Mouse (Mus musculus): ENCODE data around the gene Srp72. TPM values are rescaled to one million over a fixed set of nuclear protein-coding genes. Genes with fewer than 3 reads are reported as not detected.
"Not testable (repeated sequence)": the region's sequence is repeated elsewhere in the genome, so short reads cannot be mapped to it uniquely, and the experiment has no call there.

Gene Srp72
- polyA plus RNA-seq, 1 experiment from 2014 or later, result 92.2 TPM

DNA sequence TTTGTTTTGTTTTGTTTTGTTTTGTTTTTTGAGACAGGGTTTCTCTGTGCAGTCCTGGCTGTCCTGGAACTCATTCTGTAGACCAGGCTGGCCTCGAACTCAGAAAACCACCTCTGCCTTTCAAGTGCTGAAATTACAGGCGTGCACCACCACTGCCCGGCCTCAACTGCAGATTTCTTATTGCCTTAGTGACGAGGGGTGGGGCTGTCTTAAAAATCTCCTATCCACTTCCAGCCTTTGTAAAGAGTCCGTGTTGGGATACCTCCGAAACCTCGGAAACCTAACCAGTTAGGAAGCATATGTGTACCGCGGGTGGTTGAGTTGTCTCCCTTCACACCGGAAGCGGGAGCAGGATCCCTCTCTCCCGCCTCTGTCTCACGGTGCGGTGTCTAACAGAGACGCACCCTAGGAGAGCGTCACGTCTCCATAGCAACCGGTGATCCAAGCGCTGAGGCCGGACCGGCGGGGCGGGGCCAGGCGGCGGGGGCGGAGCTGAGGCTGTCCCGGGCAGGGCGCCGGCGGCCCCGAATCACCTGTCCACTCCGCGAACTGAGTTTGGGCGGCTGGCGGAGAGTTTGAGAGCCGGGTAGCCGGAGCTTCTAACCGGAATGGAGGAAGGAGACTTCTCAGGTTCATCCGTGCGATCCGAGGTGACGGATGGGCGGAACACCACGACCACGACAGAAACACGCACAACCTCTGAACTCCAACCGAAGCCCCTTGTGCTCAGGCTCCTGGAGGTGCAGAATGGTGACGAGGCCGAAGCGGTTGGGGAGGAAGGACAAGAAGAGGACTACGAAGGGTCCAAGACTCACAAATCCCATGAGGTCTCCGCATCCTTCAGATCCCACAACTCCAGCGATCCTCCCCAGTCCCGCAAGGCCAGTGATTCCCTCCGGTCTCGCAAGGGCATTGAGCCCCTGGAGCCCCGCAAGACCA is 41.3 kb downstream of the Srp72 start, which contains the start of gene Thegl:
Gene Thegl (plus strand): TSS at position 480 of the 939 bp plus-strand sequence.
- Histone ChIP-seq H3K9ac (ENCODE audit: low read length) (peak within 1 kb of the TSS; percentile 32; the same call in 1 of the 2 replicates), H3K4me1 (replicated peaks; ENCODE audit: control insufficient read depth, insufficient read depth, low read length) (0 out of 2 replicates have a peak, but pooled peaks cover 2% of the 10 kb centered on the region), H3K36me3 (ENCODE audit: control insufficient read depth, insufficient read depth, low read length) (no peaks in the 10 kb centered on the region), H3K27ac (ENCODE audit: low read length) (no peak within 1 kb of the TSS), H3K4me2 (ENCODE audit: low read depth, low read length) (peak within 1 kb of the TSS; percentile 86), H3K27me3 (ENCODE audit: control insufficient read depth, insufficient read depth, low read depth, low read length) (no peaks in the 10 kb centered on the region), H3K9me3 (ENCODE audit: control insufficient read depth, low read length) (no peaks in the 10 kb centered on the region), H3K4me3 (ENCODE audit: low read length) (peak within 1 kb of the TSS; percentile 41)
- ATAC-seq (ENCODE audit: low read depth), result peak; percentile 99
- 9% methylated on average over 57 of the region's 57 CpGs for WGBS

DNA sequence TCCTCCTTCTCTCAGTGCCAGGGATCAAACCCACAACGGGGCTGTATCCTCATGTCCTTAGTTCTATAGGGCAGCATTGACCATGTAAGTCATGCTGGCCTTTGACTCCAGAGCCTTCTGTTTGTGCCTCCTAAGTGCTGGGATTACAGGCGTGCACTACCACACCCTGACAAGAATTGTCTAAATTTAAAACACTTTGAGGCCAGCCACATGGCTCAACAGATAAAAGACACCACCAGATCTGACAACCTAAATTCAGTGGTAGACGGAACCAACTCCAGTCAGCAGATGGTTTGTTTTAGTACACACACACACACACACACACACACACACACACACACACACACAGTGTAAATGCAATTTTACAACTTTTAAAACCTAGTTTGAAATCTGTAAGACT is 53.6 kb downstream of the Srp72 start:
- H3K9me3 ChIP-seq (ENCODE audit: control insufficient read depth, low read length), result no peaks in the 10 kb centered on the region
- H3K9ac ChIP-seq (ENCODE audit: low read length), result no peak overlapping the region
- 60% methylated on average over 3 of the region's 3 CpGs for WGBS
- H3K36me3 ChIP-seq (ENCODE audit: control insufficient read depth, insufficient read depth, low read length), result no peaks in the 10 kb centered on the region
- no peaks in the 10 kb centered on the region for H3K27me3 ChIP-seq (ENCODE audit: control insufficient read depth, insufficient read depth, low read depth, low read length)
- H3K4me2 ChIP-seq (ENCODE audit: low read depth, low read length), result no peak overlapping the region
- H3K4me1 ChIP-seq (replicated peaks; ENCODE audit: control insufficient read depth, insufficient read depth, low read length), result no peaks in the 10 kb centered on the region
- H3K27ac ChIP-seq (ENCODE audit: low read length), result no peak overlapping the region
- H3K4me3 ChIP-seq (ENCODE audit: low read length), result no peak overlapping the region
- no peak for ATAC-seq (ENCODE audit: low read depth)

DNA sequence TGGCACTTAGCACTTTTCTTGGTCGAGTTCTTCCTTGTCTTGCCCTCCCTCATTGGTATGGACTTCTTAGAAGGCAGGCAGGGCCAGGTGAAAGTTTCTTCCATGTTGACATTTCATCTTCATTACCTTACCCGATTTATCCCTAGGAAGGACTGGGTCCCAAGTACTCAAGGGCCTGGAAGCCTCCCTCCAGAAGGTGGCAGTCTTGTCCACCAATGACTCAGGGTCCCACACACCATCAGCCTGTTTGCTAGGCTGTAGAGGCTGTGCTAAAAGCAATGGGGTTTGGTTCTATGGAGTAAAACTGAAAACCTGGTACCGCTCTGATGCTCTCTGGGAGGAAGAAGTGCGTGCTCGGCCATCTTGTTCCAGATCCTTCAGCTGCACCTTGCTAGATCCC is 55.3 kb downstream of the Srp72 start:
- H3K36me3 ChIP-seq (ENCODE audit: control insufficient read depth, insufficient read depth, low read length), result no peaks in the 10 kb centered on the region
- H3K4me3 ChIP-seq (ENCODE audit: low read length), result no peak overlapping the region
- no peaks in the 10 kb centered on the region for H3K27me3 ChIP-seq (ENCODE audit: control insufficient read depth, insufficient read depth, low read depth, low read length)
- H3K27ac ChIP-seq (ENCODE audit: low read length), result no peak overlapping the region
- no peaks in the 10 kb centered on the region for H3K9me3 ChIP-seq (ENCODE audit: control insufficient read depth, low read length)
- H3K4me1 ChIP-seq (replicated peaks; ENCODE audit: control insufficient read depth, insufficient read depth, low read length), result no peaks in the 10 kb centered on the region
- H3K4me2 ChIP-seq (ENCODE audit: low read depth, low read length), result no peak overlapping the region
- H3K9ac ChIP-seq (ENCODE audit: low read length), result no peak overlapping the region
- ATAC-seq (ENCODE audit: low read depth), result peak; percentile 59; the same call in 1 of the 2 replicates
- 70% methylated on average over 5 of the region's 5 CpGs for WGBS

DNA sequence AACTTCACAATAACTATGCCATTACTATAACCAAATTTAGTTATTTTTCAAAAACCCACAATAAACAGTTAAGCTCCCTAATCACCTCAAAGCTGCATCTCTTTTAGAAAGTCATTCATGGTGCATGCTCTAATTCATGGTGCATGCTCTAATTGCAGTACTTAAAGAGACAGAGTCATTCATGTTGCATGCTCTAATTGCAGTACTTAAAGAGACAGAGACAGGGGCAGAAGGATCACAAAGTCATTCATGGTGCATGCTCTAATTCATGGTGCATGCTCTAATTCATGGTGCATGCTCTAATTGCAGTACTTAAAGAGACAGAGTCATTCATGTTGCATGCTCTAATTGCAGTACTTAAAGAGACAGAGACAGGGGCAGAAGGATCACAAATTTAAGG is 60.6 kb downstream of the Srp72 start:
- not testable (repeated sequence) for H3K4me1 ChIP-seq (replicated peaks; ENCODE audit: control insufficient read depth, insufficient read depth, low read length); H3K27me3 ChIP-seq (ENCODE audit: control insufficient read depth, insufficient read depth, low read depth, low read length); H3K4me2 ChIP-seq (ENCODE audit: low read depth, low read length); H3K4me3 ChIP-seq (ENCODE audit: low read length); H3K9ac ChIP-seq (ENCODE audit: low read length); H3K36me3 ChIP-seq (ENCODE audit: control insufficient read depth, insufficient read depth, low read length); ATAC-seq (ENCODE audit: low read depth); H3K27ac ChIP-seq (ENCODE audit: low read length); H3K9me3 ChIP-seq (ENCODE audit: control insufficient read depth, low read length)

DNA sequence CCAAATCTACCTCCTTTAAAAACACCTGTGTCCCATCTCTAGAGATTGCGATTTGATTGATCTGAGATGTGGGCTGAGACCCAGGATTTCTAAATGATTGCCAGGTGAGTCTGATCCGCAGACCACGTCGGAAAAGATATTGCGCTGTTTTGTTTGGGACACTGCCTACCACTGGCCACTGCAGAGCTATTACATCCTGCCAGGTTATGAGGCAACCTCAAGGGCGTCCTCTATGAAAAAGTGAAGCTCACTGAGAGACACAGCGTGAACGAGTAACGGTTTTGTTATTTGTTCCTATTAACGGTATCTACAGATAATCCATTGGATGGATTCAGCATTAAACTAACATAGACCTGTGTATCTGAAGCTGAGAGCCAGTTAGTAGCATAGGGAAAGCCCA is 64.0 kb downstream of the Srp72 start:
- ATAC-seq (ENCODE audit: low read depth), result no peak
- WGBS, result 86% methylated on average over 10 of the region's 10 CpGs
- H3K27ac ChIP-seq (ENCODE audit: low read length), result no peak overlapping the region
- H3K9me3 ChIP-seq (ENCODE audit: control insufficient read depth, low read length), result no peaks in the 10 kb centered on the region; the same call in 1 of the 2 replicates
- no peak overlapping the region for H3K9ac ChIP-seq (ENCODE audit: low read length)
- H3K27me3 ChIP-seq (ENCODE audit: control insufficient read depth, insufficient read depth, low read depth, low read length), result no peaks in the 10 kb centered on the region
- H3K36me3 ChIP-seq (ENCODE audit: control insufficient read depth, insufficient read depth, low read length), result no peaks in the 10 kb centered on the region
- H3K4me3 ChIP-seq (ENCODE audit: low read length), result no peak overlapping the region
- no peak overlapping the region for H3K4me2 ChIP-seq (ENCODE audit: low read depth, low read length)
- H3K4me1 ChIP-seq (replicated peaks; ENCODE audit: control insufficient read depth, insufficient read depth, low read length), result no peaks in the 10 kb centered on the region

DNA sequence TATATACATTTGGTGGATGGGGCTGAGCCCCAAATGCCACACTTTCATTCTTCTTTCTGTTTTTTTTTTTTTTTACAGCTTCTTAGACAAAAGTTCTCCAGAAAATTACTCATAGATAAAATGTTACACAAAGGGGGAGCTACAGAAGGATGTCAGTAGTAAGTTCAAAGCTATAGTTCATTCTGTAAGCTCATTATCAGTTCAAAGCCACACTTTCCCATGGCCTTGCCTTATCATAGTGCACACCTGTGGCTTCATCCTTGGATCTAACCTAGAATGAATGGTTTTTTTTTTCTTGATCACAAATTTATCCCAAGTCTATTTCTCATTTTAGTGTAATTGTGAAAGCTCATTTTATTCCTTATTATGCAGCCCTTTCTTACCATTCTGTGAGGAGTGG is 64.9 kb downstream of the Srp72 start:
- Histone ChIP-seq H3K27ac (ENCODE audit: low read length) (no peak overlapping the region), H3K4me1 (replicated peaks; ENCODE audit: control insufficient read depth, insufficient read depth, low read length) (no peaks in the 10 kb centered on the region), H3K9ac (ENCODE audit: low read length) (no peak overlapping the region), H3K4me2 (ENCODE audit: low read depth, low read length) (no peak overlapping the region), H3K36me3 (ENCODE audit: control insufficient read depth, insufficient read depth, low read length) (no peaks in the 10 kb centered on the region), H3K4me3 (ENCODE audit: low read length) (no peak overlapping the region), H3K9me3 (ENCODE audit: control insufficient read depth, low read length) (no peaks in the 10 kb centered on the region; the same call in 1 of the 2 replicates), H3K27me3 (ENCODE audit: control insufficient read depth, insufficient read depth, low read depth, low read length) (no peaks in the 10 kb centered on the region)
- ATAC-seq (ENCODE audit: low read depth), result no peak

DNA sequence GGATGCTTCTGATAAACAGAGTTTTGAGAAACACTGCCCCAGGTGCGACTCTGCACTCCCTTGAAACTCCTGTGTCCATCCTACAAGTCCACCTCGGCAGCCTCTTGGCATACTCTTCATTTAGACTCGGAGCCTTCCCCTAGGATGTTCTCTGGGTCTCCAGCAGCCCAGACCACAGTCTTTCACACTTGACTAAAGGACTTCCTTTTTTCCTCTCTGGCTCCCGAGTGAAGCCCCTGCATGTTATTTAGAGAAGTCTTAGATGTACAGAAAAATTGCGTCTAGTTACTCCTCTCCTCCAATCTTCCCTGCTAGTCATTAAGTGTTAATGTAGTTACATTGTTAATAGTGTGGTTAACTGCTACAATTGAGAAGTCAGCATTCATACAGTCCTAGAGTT is 69.9 kb downstream of the Srp72 start:
- H3K4me2 ChIP-seq (ENCODE audit: low read depth, low read length), result no peak overlapping the region
- no peaks in the 10 kb centered on the region for H3K9me3 ChIP-seq (ENCODE audit: control insufficient read depth, low read length)
- no peaks in the 10 kb centered on the region for H3K27me3 ChIP-seq (ENCODE audit: control insufficient read depth, insufficient read depth, low read depth, low read length)
- no peak for ATAC-seq (ENCODE audit: low read depth)
- no peak overlapping the region for H3K4me3 ChIP-seq (ENCODE audit: low read length)
- 59% methylated on average over 5 of the region's 5 CpGs for WGBS
- H3K27ac ChIP-seq (ENCODE audit: low read length), result no peak overlapping the region
- no peaks in the 10 kb centered on the region for H3K4me1 ChIP-seq (replicated peaks; ENCODE audit: control insufficient read depth, insufficient read depth, low read length)
- H3K36me3 ChIP-seq (ENCODE audit: control insufficient read depth, insufficient read depth, low read length), result no peaks in the 10 kb centered on the region
- H3K9ac ChIP-seq (ENCODE audit: low read length), result no peak overlapping the region

Other genes starting within 250 kb of the Srp72 start
- 18.6 and 21.9 TPM in 2 replicates for gene Aasdh, start 69.2 kb upstream of the Srp72 start, polyA plus RNA-seq (2015; fragmentation: Nextera tagmentation; extraction: Ambion mirVana)
- gene Paics, start 23.4 kb upstream of the Srp72 start, polyA plus RNA-seq (2015; fragmentation: Nextera tagmentation; extraction: Ambion mirVana), result 282 and 292 TPM in 2 replicates
- 31.5 and 32.7 TPM in 2 replicates for gene Ppat, start 23.1 kb upstream of the Srp72 start, polyA plus RNA-seq (2015; fragmentation: Nextera tagmentation; extraction: Ambion mirVana)
- 0.60 and 0.74 TPM in 2 replicates for gene Arl9, start 29.4 kb downstream of the Srp72 start, polyA plus RNA-seq (2015; fragmentation: Nextera tagmentation; extraction: Ambion mirVana)
- 1.4 and 1.7 TPM in 2 replicates for gene Thegl, start 41.3 kb downstream of the Srp72 start, polyA plus RNA-seq (2015; fragmentation: Nextera tagmentation; extraction: Ambion mirVana)
- 13.6 and 18.1 TPM in 2 replicates for gene Hopx, start 140.4 kb downstream of the Srp72 start, polyA plus RNA-seq (2015; fragmentation: Nextera tagmentation; extraction: Ambion mirVana)
- gene Spink2, start 236.8 kb downstream of the Srp72 start, polyA plus RNA-seq (2015; fragmentation: Nextera tagmentation; extraction: Ambion mirVana), result 2.7 and 3.8 TPM in 2 replicates